Mouse (Mus musculus): ENCODE results near the gene Ufc1. TPM values are rescaled to one million over a fixed set of nuclear protein-coding genes. Genes with fewer than 3 reads are reported as not detected.

Ufc1 gene
- polyA plus RNA-seq, 1 experiment from 2014 or later = 118 TPM

DNA sequence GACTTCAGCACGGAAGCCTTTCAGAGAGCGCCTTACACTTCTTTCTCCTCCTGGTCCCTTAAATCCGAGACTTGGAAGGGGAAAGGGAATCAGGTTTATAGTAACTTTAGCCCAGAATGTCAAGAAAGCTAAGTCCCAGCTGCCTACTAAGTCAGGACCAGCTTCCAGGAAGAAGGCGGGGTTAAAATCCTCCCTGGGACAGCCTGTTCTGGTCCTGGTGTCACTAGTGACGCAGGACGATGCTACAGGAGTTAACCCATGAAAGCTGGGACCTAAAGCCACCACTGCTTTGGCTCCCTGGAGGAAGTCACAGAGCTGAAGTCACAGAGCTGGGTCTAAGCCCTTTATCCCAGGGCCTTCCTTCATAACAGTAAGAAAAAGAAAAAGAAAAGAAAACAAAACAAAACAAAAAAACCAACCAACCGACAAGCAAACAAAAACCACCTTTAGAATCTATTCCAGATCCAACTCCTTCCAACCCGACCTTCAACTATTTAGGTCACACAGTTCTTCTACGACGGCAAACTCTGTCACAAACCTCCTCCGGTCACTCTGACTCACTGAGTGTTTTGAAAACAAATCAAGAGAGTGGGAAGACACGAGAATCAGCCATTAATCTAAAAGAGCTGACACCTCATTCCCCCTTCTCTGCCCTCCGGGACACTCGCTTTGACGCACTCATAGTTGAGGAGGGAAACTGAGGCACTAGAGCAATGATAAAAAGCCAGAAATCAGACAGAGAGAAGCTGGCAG lies 54.7 kb downstream of the Ufc1 start:
- 71% methylated on average over 15 of the region's 15 CpGs for WGBS

More for the DNA sequence above, 54.7 kb downstream of the Ufc1 start:
- Histone ChIP-seq H3K4me1 (ENCODE audit: control insufficient read depth, insufficient read depth, low read length) (no peaks in the 10 kb centered on the region; the same call in 1 of the 2 replicates), H3K27me3 (ENCODE audit: control insufficient read depth, insufficient read depth, low read length) (no peaks in the 10 kb centered on the region), H3K9ac (replicated peaks; ENCODE audit: low read depth, low read length) (no peak overlapping the region), H3K27ac (ENCODE audit: low read length) (no peak overlapping the region), H3K4me3 (ENCODE audit: low read depth, low read length) (no peak overlapping the region), H3K4me2 (replicated peaks; ENCODE audit: low read depth, low read length) (no peak overlapping the region), H3K9me3 (ENCODE audit: control insufficient read depth, low read depth, low read length) (no peaks in the 10 kb centered on the region), H3K36me3 (ENCODE audit: control insufficient read depth, insufficient read depth, low read length) (peaks cover 80% of the 10 kb centered on the region)
- ATAC-seq (ENCODE audit: insufficient number of reproducible peaks, insufficient read depth, low FRiP score, low read depth) = no peak

Other genes with a start within 250 kb of the Ufc1 start
- 11.1 and 14.8 TPM in 2 replicates for gene Fcgr3, start 230.1 kb downstream of the Ufc1 start, polyA plus RNA-seq (2014; fragmentation: Nextera tagmentation; extraction: Ambion mirVana)
- gene Cfap126, start 181.1 kb downstream of the Ufc1 start, polyA plus RNA-seq (2014; fragmentation: Nextera tagmentation; extraction: Ambion mirVana) = 2.6 and 2.8 TPM in 2 replicates
- 297 and 311 TPM in 2 replicates for gene Sdhc, start 144.4 kb downstream of the Ufc1 start, polyA plus RNA-seq (2014; fragmentation: Nextera tagmentation; extraction: Ambion mirVana)
- gene Mpz, start 144.3 kb downstream of the Ufc1 start, polyA plus RNA-seq (2014; fragmentation: Nextera tagmentation; extraction: Ambion mirVana) = 1.9 and 2.0 TPM in 2 replicates
- gene Pcp4l1, start 98.8 kb downstream of the Ufc1 start, polyA plus RNA-seq (2014; fragmentation: Nextera tagmentation; extraction: Ambion mirVana) = 35.6 and 39.6 TPM in 2 replicates
- gene Nr1i3, start 81.1 kb downstream of the Ufc1 start, polyA plus RNA-seq (2014; fragmentation: Nextera tagmentation; extraction: Ambion mirVana) = 0.17 and 0.30 TPM in 2 replicates
- 25.0 and 28.2 TPM in 2 replicates for gene Tomm40l, start 72.5 kb downstream of the Ufc1 start, polyA plus RNA-seq (2014; fragmentation: Nextera tagmentation; extraction: Ambion mirVana)
- gene Apoa2, start 70.0 kb downstream of the Ufc1 start, polyA plus RNA-seq (2014; fragmentation: Nextera tagmentation; extraction: Ambion mirVana) = 3.9 and 7.3 TPM in 2 replicates
- gene Fcer1g, start 60.7 kb downstream of the Ufc1 start, polyA plus RNA-seq (2014; fragmentation: Nextera tagmentation; extraction: Ambion mirVana) = 52.5 and 58.4 TPM in 2 replicates
- gene Adamts4, start 44.6 kb downstream of the Ufc1 start, polyA plus RNA-seq (2014; fragmentation: Nextera tagmentation; extraction: Ambion mirVana) = 5.3 and 6.3 TPM in 2 replicates
- gene Ndufs2, start 43.6 kb downstream of the Ufc1 start, polyA plus RNA-seq (2014; fragmentation: Nextera tagmentation; extraction: Ambion mirVana) = 219 and 234 TPM in 2 replicates
- 81.1 and 87.0 TPM in 2 replicates for gene B4galt3, start 24.7 kb downstream of the Ufc1 start, polyA plus RNA-seq (2014; fragmentation: Nextera tagmentation; extraction: Ambion mirVana)
- 56.7 and 57.7 TPM in 2 replicates for gene Ppox, start 13.8 kb downstream of the Ufc1 start, polyA plus RNA-seq (2014; fragmentation: Nextera tagmentation; extraction: Ambion mirVana)
- 68.8 and 70.6 TPM in 2 replicates for gene Usp21, start 7.0 kb downstream of the Ufc1 start, polyA plus RNA-seq (2014; fragmentation: Nextera tagmentation; extraction: Ambion mirVana)
- gene Dedd, start 34.1 kb upstream of the Ufc1 start, polyA plus RNA-seq (2014; fragmentation: Nextera tagmentation; extraction: Ambion mirVana) = 48.8 and 54.1 TPM in 2 replicates
- 37.1 and 40.8 TPM in 2 replicates for gene Nit1, start 50.6 kb upstream of the Ufc1 start, polyA plus RNA-seq (2014; fragmentation: Nextera tagmentation; extraction: Ambion mirVana)
- gene Pfdn2, start 50.6 kb upstream of the Ufc1 start, polyA plus RNA-seq (2014; fragmentation: Nextera tagmentation; extraction: Ambion mirVana) = 44.7 TPM in 2 replicates
- 1.5 and 1.6 TPM in 2 replicates for gene Klhdc9, start 65.8 kb upstream of the Ufc1 start, polyA plus RNA-seq (2014; fragmentation: Nextera tagmentation; extraction: Ambion mirVana)
- 10.7 and 13.7 TPM in 2 replicates for gene Nectin4, start 75.1 kb upstream of the Ufc1 start, polyA plus RNA-seq (2014; fragmentation: Nextera tagmentation; extraction: Ambion mirVana)
- gene Arhgap30, start 93.9 kb upstream of the Ufc1 start, polyA plus RNA-seq (2014; fragmentation: Nextera tagmentation; extraction: Ambion mirVana) = 0.67 and 1.3 TPM in 2 replicates
- gene Usf1, start 116.3 kb upstream of the Ufc1 start, polyA plus RNA-seq (2014; fragmentation: Nextera tagmentation; extraction: Ambion mirVana) = 85.2 and 95.0 TPM in 2 replicates
- gene Tstd1, start 123.8 kb upstream of the Ufc1 start, polyA plus RNA-seq (2014; fragmentation: Nextera tagmentation; extraction: Ambion mirVana) = 3.0 and 3.1 TPM in 2 replicates
- gene F11r, start 142.5 kb upstream of the Ufc1 start, polyA plus RNA-seq (2014; fragmentation: Nextera tagmentation; extraction: Ambion mirVana) = 119 and 127 TPM in 2 replicates
- gene Alyref2, start 208.5 kb upstream of the Ufc1 start, polyA plus RNA-seq (2014; fragmentation: Nextera tagmentation; extraction: Ambion mirVana) = 14.5 and 14.6 TPM in 2 replicates
- not detected in 2 replicates for gene Itln1, start 240.3 kb upstream of the Ufc1 start, polyA plus RNA-seq (2014; fragmentation: Nextera tagmentation; extraction: Ambion mirVana)

Data from stomach, embryonic 14.5 days (tissue).